Mouse (Mus musculus) central nervous system, embryonic 18 days (tissue): Measurements from ENCODE around the gene Vmn1r1. TPM values are rescaled to one million over a fixed set of nuclear protein-coding genes. Genes with fewer than 3 reads are reported as not detected.

Experiments
- polyA plus RNA-seq: library from polyadenylated mRNA; depleted of rRNA; stranded (reverse); fragments of >200 nt; gene quantifications from 2 replicates; pipeline ENCODE4 v1.2.3, GENCODE M21; 2012; rRNA removed

Vmn1r1 gene
- not detected in 2 replicates for polyA plus RNA-seq

GRCm38 (mm10) chr1:182164386-182164785, at the start of gene Vmn1r1:
Gene Vmn1r1 (minus strand): TSS chr1:182164486.

DNA sequence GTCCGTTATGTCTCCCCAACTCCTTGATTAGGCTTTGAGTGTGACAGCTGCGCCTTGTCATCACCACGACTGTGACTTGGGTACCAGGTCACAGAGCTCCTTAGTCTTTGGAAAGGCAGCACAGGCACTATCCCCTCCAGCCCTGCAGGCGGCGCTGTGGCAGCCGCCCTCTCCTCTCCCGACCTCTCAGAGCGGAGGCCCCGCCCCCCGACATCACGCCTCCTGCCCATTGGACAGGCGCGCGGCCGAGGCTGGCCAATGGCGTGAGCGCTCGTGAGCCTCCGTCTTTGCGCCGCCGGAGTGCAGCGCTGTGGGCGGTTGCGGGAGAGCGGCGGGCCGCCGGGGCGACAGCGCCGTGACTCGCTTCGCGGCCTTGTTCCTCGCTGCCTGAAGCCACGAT, 39.8 kb downstream of the Vmn1r1 start, which contains the start of gene Srp9:
Srp9 (plus strand) TSS at position 232 of the 400 bp plus-strand sequence.

Other genes starting within 250 kb of the Vmn1r1 start
- gene Enah, start 144.5 kb downstream of the Vmn1r1 start, polyA plus RNA-seq = 61.8 and 67.7 TPM in 2 replicates
- gene Srp9, start 39.7 kb downstream of the Vmn1r1 start, polyA plus RNA-seq = 97.8 and 101 TPM in 2 replicates
- gene Degs1, start 118.3 kb upstream of the Vmn1r1 start, polyA plus RNA-seq = 38.6 and 38.7 TPM in 2 replicates
- gene Fbxo28, start 177.1 kb upstream of the Vmn1r1 start, polyA plus RNA-seq = 25.1 and 27.9 TPM in 2 replicates
- gene Trp53bp2, start 244.7 kb upstream of the Vmn1r1 start, polyA plus RNA-seq = 14.7 and 17.9 TPM in 2 replicates